Mouse (Mus musculus) adrenal gland (tissue): ENCODE measurements at regions not wholly inside any gene's neighbourhood (a gene's known extent, or its start where the extent isn't known, plus 50 kb on each side); places are given as distances from the start of the nearest gene placed in this dataset.

Source experiments
- intact Hi-C: fragments of 180-260 bp; cut with DNase I; formaldehyde crosslinking; loops from one replicate; pipeline ENCODE4 v1.15.1; 2025

DNA sequence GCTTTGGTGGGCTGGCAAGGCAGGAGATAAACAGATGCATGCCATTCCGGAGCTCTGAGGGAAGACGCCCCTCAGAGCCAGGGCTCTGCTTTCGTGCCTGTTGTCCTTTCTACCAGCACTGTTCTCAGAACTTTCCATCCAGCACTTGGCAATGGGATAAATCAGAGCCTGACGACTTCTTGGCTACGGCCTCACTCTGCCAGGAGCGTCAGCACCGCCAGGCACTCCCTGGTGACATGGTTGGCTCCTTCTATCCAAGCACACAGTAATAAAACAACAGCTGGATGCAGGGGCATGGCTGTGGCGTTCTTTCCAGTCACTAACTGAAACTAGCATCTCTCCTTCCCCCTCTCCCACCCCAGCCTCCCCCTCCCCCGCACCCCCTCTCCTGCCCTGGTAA, 215.4 kb downstream of the Ly86 start:
- intact Hi-C loops: no loop called here

DNA sequence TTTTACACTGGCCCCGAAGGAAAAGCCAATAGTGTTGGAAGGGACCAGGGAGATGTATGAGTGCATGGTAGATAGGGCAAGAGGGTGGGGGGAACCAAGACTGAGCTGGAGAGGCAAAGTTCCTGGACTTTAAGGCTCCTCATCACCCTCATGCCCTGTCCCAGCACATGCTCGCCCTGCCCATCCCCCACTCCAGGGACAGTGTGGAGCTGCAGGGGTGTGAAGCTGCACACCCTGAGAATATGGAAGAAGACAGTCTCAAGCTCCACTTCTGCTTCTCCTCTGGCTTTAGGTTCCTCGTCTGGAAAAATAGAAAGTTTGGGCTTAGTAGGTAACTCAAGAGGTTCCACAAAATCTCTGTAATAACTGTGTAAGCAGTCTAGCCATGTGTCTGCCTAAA, 215.8 kb downstream of the Ly86 start:
- intact Hi-C loops: no loop called here

DNA sequence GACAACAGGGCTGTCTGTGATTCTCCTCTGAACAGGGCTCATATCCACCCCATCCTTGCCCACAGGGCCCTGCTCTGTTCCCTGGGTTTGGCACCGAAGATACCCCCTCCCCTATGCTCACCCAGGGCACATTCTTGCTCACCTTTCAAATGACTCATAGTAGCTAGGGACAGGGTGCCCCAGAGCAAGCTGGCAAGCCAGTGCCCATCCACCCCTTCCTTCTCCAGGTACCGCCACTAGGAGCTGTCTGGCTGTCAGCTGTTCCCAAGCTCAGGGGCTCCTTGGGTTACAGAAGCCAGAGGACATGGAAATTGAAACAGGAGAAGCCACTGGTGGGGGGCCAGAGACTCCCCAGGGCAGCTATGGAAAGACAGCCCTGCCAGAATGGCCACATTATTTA, 216.4 kb downstream of the Ly86 start:
- intact Hi-C loops: no loop called here

DNA sequence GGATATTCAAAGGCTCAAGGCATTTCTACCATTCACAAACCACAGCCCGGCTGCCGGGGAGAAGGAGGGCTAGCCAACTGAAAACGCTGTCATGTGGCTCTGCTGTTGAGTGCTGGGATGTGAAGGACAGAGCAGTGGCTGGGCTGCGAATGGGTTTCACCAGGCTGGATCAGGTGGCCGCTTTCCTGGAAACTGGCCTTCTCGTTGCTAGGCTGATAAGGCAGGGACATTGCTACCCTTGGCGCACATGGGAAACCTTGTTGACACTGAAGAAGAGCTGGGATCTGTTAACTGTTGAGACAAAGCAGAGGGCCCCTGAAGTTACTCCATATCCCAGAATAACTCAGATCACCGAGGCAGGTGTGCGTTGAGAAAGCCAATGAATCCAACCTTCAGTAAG, 216.1 kb upstream of the Rreb1 start:
- intact Hi-C loops: no loop called here

DNA sequence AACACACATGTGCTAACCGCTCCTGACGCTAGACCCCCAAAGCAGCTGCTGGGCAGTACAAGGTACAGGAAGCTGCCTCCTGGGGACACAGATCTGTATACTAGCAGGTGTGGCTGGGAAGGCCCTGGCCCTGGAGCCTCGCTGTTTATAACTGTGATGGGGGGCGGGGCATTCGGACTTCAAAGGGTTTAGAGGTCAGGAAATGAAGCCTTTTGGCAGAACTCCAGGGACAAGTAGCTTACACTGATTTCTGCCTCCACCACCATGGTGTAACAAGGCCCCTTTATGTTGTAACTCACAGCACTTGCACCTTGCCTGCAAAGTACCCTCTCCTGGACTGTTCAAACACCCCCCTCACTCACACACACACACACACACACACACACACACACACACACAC, 215.5 kb upstream of the Rreb1 start:
- intact Hi-C loops: no loop called here

DNA sequence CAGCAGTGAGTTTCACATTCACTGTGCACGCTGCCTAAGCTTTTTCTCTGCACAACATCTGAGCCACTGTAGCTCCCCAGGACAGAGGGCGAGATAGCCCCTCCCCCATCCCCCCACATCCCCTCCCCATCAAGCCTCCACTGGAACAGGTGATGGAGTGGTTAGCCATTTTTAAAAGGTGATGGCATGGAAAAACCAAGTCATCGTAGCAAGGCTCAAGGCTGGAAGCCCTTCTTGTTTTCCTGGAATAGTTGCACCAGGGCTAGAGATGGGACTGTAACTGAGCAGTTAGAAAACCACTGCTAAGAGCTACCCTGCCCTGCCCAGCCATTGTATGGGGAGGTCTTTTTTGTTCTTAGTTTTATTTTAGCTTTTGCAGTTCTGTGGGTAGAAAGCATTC, 209.1 kb upstream of the Rreb1 start:
- intact Hi-C loops: no loop called here

DNA sequence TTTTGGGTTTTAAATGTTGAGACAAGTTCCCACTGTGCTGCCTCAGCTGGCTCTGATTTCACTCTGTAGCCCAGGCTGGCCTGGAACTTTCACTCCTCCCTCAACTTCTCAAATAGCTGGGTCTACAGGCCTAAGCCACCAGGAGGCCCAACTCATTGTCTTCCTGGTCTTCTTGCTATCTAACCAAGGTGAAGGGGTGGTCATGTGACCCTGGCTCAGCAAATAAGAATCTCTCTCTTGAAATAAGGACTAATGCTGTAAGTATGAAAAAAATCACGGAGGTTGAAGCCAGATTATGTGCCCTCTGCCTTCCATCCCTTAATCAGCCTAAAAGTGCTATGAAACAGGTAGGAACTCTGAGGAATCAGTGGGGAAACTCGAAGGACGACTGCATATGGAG, 208.7 kb upstream of the Rreb1 start:
- intact Hi-C loops: no loop called here

DNA sequence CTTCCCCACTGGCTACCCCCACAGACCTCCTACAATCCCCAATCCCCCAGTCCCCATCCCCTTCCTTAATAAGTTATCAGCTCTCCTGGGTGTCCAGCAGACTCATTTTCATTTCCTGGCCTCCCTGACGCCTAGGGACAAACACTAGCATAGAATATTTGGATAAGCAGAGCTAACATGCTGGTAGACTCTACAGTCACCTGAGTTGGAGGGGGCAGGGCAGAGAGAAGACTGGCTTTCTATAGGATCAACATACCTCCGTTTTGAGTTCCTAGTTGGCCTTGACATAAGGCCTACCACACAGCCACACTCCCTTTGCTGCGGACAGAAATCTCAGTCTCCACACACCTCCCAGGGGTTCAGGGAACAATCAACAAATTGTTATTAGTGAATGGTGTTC, 205.2 kb upstream of the Rreb1 start:
- intact Hi-C loops: no loop called here

DNA sequence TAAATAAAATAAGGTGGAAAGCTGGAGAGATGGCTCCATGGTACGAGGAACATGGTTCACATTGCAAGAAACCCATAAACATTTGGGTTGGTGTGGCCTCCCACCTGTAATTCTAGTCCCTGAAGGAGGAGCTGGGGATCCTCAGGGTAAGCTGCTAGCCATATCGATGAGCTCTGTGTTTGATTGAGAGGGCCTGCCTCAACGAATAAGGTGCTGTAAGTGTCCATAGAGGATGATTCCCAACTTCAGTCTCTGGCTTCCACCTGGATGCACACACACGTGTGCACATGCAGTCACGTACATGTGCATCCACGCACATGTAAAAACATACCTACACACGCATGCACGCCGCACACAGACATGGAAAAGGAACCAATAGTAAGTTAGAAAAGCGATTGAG, 199.0 kb upstream of the Rreb1 start:
- intact Hi-C loops: no loop called here

DNA sequence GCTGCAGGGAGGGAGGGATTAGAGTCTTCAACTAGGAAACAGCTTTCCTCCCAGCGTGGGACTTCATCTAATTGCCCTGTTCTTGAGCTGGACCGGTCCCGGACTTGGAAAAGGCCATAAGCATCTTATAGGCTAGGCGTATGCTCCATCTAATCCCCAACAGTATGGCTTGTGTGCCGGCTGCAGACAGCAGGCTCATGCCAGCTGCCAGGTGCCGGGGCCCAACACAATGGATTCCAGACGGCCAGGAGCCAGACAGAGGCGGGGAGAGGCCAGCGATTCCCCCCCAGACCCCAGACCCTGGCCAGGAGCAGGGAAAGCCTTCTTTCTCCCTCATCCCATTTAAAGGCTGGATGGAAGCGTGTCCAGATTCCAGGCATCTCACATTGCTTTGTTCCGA, 198.4 kb upstream of the Rreb1 start:
- intact Hi-C loops: no loop called here

DNA sequence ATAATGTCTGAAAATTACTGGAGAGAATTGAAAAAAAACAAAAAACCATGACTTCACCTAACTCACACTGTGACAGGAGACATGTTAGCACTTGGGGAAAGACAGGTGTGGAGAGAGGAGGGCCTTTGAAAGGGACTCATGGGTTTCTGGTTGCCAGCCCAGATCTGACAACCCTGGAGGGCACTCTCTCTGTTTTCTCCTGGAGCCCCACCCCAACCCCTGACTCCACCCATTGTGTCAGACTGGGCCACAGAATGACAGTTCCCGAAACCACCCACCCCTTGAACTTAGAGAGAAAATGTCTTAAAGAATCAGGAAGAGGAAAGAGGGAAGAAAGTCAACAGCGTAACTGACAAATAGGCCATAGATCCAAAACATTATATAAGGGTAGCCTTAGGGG, 197.4 kb upstream of the Rreb1 start:
- intact Hi-C loops: no loop called here

DNA sequence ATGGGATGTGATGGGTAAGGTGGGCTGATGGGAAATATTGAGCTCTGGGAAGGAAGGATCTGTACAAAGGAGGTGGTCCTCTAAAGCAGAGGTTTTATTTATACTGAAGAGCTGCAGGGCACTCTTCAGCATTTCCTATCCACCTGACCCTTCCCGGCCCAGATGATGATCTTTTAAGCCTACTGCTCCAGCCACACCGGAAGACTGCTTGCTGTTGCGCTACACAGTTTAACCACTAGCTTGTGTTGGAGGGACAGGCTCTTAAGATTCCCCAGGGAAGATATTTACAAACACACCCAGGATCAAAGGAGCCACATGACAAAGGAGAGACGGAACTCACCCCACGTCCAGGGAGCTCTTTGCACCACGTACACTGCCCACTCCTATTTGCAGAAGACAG, 196.8 kb upstream of the Rreb1 start:
- intact Hi-C loops: no loop called here

DNA sequence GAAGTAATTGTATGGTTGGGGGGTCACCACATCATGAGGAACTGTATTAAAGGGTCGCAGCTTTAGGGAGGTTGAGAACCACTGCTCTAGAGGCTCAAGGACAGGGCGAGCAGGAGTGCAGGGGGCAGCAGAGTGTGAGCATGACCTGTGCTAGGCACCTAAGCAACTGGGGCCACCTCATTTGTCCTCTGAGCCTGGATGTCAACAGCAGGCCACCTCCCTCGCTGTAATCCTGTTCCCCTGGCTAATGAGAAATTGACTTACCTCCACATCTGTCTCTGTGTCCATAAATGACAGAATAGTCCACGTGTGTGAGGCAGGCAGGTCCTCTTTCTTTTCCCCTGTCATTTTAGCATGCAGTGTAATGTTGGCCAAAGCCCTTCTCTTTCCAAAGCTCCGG, 192.7 kb upstream of the Rreb1 start:
- intact Hi-C loops: no loop called here

DNA sequence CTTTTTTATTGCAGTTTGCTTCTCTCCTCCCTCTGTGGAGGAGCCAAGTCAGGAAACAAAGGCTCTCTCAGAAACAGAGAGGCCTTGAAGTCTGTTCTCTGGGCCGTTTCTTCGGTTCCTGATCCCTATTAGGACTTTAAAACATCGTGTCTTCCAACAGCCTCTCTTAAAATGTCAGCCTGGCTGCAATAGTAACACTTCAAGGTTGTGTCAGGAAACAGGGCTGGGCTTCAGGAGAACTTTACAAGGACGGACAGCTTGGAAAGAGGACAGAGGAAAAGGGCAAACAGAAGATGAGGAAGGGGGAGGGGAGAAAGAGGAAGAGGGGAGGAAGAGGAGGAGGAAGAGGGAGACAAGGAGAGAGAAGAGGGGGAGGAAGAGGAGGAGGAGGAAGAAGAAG, 191.7 kb upstream of the Rreb1 start:
- intact Hi-C loops: no loop called here

DNA sequence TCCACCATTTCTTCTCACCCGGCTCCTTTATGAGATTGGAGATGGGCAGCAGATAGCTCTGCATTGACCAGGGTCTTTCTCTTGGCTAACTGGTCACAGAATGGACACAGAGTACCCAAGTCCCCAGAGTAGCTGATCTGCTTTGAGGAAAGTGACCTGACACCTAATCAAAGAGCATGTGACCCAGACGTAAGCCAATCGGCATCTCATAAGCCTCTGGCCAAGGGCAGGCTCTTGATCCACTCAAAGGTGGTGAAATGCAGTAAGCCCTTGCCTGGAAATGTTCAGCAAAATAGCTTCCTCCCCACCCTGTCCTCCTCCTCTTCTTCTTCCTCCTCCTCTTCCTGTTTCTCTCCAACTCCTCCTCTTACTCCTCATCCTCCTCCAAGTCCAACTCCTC, 190.3 kb upstream of the Rreb1 start:
- intact Hi-C loops: no loop called here

DNA sequence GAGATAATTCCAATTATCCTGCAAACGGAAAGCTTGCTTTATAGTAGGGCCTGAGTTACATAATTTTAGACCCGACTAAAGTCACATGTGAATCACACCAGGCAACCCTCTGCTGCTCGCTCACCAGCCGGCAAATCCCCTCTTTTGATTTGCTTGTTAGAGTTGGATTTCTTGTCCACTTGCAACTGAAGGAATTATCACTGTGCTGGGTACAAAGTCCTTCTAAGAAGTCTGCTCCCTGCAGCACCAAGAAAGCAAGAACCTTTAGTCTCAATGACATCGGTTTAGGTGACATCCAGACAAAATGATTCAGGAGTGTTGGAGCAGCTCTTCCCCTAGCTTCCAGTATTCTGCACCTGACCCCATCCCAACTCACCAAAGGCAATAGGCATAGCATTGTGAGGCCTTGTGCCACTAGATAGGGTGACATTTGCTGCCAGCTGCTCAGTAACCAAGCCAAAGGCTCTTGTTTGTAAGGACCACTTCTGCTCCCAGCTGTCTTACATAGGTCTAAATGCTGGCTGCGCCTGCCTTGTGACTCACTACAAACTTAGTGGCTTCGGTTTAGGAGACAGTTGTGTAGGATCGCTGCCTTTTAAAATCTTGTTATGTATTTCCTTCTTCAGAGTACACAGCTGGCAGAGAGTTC, 189.5 kb upstream of the Rreb1 start:
- intact Hi-C loops: no loop called here

DNA sequence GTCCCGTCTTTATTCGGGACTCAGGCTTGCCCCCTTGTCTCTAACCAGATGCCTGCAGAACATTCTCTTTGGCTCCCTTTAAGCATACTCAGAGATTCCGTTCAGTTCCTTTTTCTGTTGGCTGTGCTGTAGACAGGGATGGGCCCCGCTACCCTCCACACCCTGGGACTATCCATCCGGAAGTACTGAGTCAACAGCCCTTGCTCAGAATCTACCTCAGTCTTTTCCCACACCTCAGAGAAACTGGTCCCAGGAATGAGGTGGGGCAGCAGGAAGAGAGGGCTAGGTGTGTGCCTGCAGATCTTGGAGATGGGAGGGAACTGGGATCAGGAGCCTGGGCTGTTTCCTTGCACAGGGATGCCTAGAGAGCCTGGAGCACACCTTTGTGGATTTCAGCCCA, 186.1 kb upstream of the Rreb1 start:
- intact Hi-C loops: loop anchor here (5.0 kb wide), 1 partner anchor 65 kb away; no protein-coding TSS in a partner anchor

DNA sequence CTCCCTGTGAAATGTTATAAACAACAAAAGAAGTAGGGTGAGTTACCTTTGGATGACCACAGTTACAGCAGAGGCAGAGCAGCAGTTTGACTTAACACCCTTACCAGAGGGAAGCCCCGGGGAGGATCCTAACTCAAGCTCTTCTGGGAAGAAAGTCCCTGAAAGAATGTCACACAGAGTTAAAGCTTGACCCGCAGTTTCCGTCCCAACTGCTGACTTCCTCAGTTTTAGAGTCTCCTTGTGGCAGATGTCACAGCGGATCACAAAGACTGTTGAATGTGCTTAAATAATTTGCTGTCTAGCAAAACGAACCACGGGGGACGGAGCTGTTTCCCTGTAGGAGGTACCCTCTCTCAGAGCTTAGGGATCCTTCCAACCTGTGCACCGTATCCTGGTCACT, 183.0 kb upstream of the Rreb1 start:
- intact Hi-C loops: no loop called here

DNA sequence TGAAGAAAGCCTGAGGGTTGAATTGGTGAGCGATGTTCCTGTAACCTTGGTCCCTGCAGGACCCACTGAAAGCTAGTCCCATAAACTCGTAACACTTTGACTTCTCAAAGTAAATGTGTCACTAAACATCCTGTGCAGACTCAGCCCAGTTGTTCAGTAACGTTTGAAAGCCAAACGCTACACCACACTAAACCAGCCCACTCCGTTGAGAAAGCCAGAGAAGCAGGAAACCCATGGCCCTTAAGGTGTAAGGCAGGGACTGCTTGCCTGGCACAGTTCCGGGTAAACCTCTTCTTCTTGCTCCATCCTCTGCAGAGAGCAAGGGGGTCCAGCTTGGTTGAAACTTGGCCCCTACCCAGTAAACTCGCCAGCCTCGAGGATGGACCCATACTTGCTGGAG, 180.6 kb upstream of the Rreb1 start:
- intact Hi-C loops: no loop called here

DNA sequence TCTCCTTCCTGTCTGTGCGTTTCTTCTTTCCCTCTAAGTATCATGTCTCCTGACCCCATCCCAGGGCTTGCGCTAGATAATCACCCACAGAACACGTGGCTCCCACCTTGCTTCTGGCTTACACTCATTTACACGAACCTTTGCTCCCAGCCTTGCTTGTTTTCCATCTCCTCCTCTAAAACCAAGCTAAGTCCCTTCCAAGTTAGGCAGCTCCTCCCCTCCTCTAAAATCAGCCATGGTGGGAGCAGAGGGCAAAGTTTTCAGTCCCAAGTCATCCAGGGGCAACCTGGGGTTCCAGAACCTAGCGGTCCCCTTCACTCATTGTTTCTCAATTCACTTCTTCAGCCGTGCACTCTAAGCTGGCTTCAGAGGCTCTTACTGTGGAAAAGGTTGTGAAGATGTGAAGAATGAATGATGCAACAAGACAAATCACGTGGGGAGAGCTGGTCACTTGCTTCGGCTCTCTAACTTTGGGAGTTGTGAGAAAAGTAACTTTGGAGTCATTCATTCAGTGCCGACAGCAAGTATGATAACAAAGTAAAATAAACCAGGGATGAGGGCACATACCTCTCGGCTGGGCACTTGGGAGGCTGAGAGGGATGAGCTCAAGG, 179.9 kb upstream of the Rreb1 start:
- intact Hi-C loops: no loop called here

DNA sequence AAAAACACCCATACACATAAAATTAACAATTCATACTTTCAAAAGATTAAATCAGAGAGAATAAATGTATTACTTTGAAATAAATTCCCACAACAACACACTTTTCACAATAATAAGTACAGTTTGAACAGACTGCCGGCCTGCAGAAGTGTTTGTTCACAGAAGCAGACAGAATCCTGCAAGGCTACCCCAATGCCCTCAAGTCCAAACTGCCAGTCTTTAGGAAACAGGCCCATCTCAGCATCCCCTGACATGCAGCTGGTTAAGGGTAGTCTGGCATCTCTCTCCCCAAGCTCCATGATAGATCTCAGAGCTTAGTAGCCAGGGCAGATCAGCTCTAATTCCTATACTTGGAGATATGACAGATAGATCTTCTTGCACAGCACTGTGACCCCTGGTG, 178.5 kb upstream of the Rreb1 start:
- intact Hi-C loops: loop anchor here (10.0 kb wide), 1 partner anchor 145 kb away; no protein-coding TSS in a partner anchor

DNA sequence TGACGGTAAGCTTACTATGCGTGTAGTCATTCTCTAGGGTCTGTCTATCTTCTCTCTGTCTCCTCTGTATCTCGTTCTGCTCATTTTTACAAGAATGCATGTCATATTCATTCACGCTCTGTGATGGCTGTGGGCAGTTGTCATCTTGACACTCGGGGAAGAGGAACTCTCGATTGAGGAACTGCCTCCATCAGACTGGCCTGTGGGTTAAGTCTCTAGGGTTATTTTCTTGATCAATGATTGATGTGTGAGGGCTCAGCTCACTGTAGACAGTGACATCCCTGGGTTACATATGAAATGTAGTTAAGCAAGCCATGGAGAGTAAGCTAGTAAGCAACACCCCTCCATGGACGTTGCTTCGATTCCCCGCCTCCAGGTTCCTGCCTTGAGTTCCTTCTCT, 178.0 kb upstream of the Rreb1 start:
- intact Hi-C loops: loop anchor here (10.0 kb wide), 1 partner anchor 145 kb away; no protein-coding TSS in a partner anchor

DNA sequence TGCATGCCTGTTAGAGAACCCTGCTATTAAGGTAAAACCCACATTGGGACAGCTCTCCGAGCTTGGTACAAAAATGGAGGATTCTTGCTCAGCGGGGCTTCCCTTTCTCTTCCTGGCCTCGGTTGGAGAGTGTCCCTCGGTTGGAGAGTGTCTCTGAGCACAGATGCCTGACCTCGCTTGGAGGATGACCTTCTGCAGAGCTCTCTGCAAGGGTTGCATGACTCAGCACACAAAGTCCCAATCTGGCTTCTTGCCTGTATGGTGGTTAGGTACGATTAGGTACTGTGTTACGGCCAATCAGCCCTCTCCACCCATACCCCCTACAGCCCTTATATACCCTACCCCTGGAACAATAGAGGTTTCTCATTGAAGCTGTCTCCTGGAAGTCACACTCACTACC, 177.1 kb upstream of the Rreb1 start:
- intact Hi-C loops: loop anchor here (10.0 kb wide), 1 partner anchor 146 kb away; no protein-coding TSS in a partner anchor
